Mouse (Mus musculus) kidney, adult 2 months (tissue): ENCODE results near the gene Ift122. TPM values are rescaled to one million over a fixed set of nuclear protein-coding genes. Genes with fewer than 3 reads are reported as not detected.
A peak's percentile ranks its signal among the peaks of the same experiment; 100 is the strongest.

Experiments
- DNase-seq: peaks from one replicate; pipeline ENCODE4 v3.0.0; 2021
- H3K27ac ChIP-seq: fragments of 200-500 bp; 2 replicates; pipeline ENCODE4 v1.5.1; 2012; ENCODE audit warnings: low read depth, low read length, control low read depth, inconsistent platforms; ENCODE audit not compliant: insufficient read depth
- H3K27me3 ChIP-seq: fragments of 200-500 bp; replicated peaks from 2 replicates; pipeline ENCODE4 v1.6.1; 2012; ENCODE audit warnings: mild to moderate bottlenecking, moderate library complexity, low read length, inconsistent platforms; ENCODE audit not compliant: control insufficient read depth, insufficient read depth
- H3K36me3 ChIP-seq: fragments of 200-500 bp; 2 replicates; pipeline ENCODE4 v1.6.1; 2012; ENCODE audit warnings: mild to moderate bottlenecking, moderate library complexity, low read length, inconsistent platforms; ENCODE audit not compliant: control insufficient read depth, insufficient read depth
- H3K4me1 ChIP-seq: fragments of 200-500 bp; 2 replicates; pipeline ENCODE4 v1.6.1; 2011; ENCODE audit warnings: low read length; ENCODE audit not compliant: control insufficient read depth, insufficient read depth
- H3K4me3 ChIP-seq: fragments of 200-500 bp; 2 replicates; pipeline ENCODE4 v1.5.1; 2011; ENCODE audit warnings: mild to moderate bottlenecking, low read depth, low read length, control low read depth; ENCODE audit not compliant: insufficient read depth
- CTCF ChIP-seq: fragments of 200-500 bp; conservative IDR thresholded peaks from 2 replicates; pipeline ENCODE4 v1.5.1; 2011; ENCODE audit warnings: low read depth, mild to moderate bottlenecking, control low read depth, low read length, moderate library complexity, mixed read lengths; ENCODE audit not compliant: insufficient read depth, insufficient read length
- POLR2A ChIP-seq: fragments of 200-500 bp; IDR thresholded peaks from one replicate; pipeline ENCODE4 v1.6.1; 2011; ENCODE audit warnings: low read depth, low read length, control low read depth
- WGBS: fragments of 180-500 bp; shearing (Covaris S2); methylation state at CpG from one replicate; pipeline ENCODE4 v1.1.7; 2018; 5-methylcytosine and 5-hydroxymethylcytosine counted together
- polyA plus RNA-seq: library from polyadenylated mRNA; depleted of rRNA; stranded (reverse); fragments of >200 nt; gene quantifications from 2 replicates; pipeline ENCODE4 v1.2.3, GENCODE M21; 2012

Gene Ift122
- polyA plus RNA-seq, 1 experiment, result 29.2 TPM

DNA sequence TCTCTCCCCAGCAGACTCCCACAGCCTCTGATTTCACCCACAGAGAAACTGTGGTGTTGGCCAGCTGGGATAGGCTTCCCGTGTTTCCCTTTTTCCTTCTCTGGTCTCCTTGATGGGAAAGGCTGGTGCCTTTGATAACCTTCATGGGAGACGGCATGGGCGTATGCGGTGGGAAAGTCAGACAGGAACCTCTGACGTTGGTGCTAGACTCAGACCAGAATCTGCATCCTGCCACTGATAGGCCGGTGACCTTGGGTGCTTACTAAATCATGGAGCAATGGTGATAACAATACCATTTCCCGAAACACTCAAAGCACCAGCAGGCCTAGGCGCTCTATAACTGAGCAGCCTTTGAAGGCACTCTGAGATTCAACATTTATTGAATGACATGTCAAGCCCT is 27.5 kb downstream of the Ift122 start:
- Histone ChIP-seq H3K36me3 (no peaks in the 10 kb centered on the region; the same call in 1 of the 2 replicates), H3K27me3 (no peaks in the 10 kb centered on the region), H3K4me1 (0 out of 2 replicates have a peak, but pooled peaks cover 3% of the 10 kb centered on the region), H3K4me3 (no peak overlapping the region), H3K27ac (peak overlapping the region; percentile 20)
- TF ChIP-seq POLR2A (no peak), CTCF (no peak)
- 84% methylated on average over 8 of the region's 8 CpGs for WGBS
- DNase-seq, result peak; percentile 71

DNA sequence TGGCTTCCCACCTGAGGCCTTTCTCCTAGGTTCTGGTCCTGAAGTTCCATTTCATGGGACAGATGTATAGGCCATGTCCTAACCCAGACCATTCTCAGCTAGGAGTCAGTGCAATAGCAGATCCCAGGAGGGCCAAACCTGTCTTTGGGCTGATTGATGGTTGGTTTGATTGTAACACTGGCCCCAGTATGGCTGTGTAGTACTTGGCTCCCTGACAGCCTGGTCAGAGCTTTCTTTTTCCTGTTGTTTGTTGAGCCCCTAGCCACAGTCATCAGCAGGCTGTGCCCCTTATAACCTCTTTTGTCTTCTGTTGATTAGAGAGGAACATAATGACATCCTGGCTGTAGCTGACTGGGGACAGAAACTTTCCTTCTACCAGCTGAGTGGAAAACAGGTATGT is 30.7 kb downstream of the Ift122 start:
- H3K27me3 ChIP-seq, result no peaks in the 10 kb centered on the region
- no peak overlapping the region for H3K27ac ChIP-seq
- H3K36me3 ChIP-seq, result peaks cover 4% of the 10 kb centered on the region; the same call in 1 of the 2 replicates
- TF ChIP-seq POLR2A, result no peak
- H3K4me1 ChIP-seq, result 0 out of 2 replicates have a peak, but pooled peaks cover 3% of the 10 kb centered on the region
- DNase-seq, result peak; percentile 54
- H3K4me3 ChIP-seq, result no peak overlapping the region

DNA sequence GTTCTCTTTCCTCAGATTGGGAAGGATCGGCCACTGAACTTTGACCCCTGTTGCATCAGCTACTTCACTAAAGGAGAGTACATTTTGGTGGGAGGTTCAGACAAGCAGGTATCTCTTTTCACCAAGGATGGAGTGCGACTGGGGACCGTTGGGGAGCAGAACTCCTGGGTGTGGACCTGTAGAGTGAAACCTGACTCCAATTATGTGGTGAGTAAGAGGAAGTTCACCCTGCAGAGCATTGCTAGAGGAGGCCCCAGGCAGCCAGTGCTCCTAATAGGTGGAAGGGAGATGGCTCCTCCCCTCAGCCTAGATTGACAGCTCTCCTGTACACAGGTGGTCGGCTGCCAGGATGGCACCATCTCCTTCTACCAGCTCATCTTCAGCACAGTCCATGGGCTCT is 33.6 kb downstream of the Ift122 start:
- Histone ChIP-seq H3K4me1 (no peaks in the 10 kb centered on the region), H3K4me3 (no peak overlapping the region), H3K27ac (no peak overlapping the region), H3K27me3 (no peaks in the 10 kb centered on the region), H3K36me3 (peaks cover 5% of the 10 kb centered on the region; the same call in 1 of the 2 replicates)
- WGBS, result 53% methylated on average over 4 of the region's 4 CpGs
- no peak for DNase-seq
- no peak for TF ChIP-seq POLR2A
- no peak for TF ChIP-seq CTCF

DNA sequence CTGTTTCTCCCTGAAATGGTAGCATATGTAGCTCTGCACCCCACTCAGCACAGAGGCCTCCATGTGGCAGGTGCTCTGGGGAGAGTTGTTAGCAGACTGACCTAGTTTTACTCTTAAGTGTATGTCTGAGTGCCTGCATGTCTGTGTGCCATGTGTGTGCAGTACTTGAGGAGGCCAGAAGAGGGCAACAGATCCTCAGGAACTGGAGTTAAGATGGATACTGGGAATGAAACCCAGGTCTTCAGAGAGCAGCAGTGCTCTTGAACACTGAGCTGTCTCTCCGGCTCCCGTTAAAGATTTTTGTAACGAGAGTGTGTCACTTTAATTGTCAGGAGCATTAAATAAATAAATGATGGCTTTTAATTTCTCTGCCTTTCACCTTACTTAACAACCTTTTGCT is 35.0 kb downstream of the Ift122 start:
- Histone ChIP-seq H3K36me3 (peaks cover 5% of the 10 kb centered on the region; the same call in 1 of the 2 replicates), H3K27ac (no peak overlapping the region), H3K4me1 (no peaks in the 10 kb centered on the region), H3K4me3 (no peak overlapping the region), H3K27me3 (no peaks in the 10 kb centered on the region)
- DNase-seq, result no peak
- 94% methylated on average over 3 of the region's 3 CpGs for WGBS
- TF ChIP-seq CTCF, result peak; percentile 60
- no peak for TF ChIP-seq POLR2A

DNA sequence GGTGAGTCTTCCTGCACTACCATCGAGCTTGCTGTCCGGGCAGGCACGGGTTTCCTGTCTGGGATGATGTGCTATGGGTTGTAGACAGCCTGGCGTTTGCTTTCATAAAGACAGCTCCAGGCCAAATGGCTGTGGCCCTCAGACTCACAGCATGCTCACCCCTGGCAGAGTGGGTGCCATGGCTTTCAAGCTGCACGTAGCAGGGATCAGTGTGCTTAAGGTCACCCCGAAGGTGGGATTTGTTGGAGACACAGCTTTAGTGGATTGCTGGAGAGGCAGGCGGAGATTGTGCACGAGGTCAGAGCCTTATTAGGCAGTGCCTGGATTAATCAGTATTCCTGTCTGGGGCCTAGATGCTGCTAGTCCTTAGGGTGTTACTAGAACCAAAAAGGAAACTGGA is 37.3 kb downstream of the Ift122 start:
- peaks cover 5% of the 10 kb centered on the region; the same call in 1 of the 2 replicates for H3K36me3 ChIP-seq
- DNase-seq, result no peak
- H3K4me3 ChIP-seq, result no peak overlapping the region
- no peaks in the 10 kb centered on the region for H3K4me1 ChIP-seq
- TF ChIP-seq POLR2A (no peak), CTCF (no peak)
- no peaks in the 10 kb centered on the region for H3K27me3 ChIP-seq
- WGBS, result 85% methylated on average over 8 of the region's 8 CpGs
- H3K27ac ChIP-seq, result no peak overlapping the region

DNA sequence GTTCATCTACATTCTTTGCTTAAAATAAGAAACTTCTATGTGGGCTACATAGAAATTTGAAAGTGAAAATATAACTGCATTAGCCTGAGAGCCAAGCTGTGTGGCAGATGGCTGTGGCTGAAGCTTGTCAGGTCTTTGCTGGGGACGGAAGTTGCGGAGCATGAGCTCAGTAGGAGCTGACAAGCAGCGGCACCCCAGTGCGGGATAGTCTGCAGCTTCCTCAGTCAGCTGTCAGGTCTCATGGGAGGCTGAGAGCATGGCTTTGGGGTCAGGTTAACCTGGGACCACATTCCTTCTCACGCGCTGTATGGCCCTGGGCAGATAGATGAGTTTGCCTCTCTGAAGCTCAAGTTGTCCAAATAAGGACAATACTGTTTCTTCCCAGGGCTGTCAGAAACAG is 37.8 kb downstream of the Ift122 start:
- Histone ChIP-seq H3K4me1 (no peaks in the 10 kb centered on the region), H3K4me3 (no peak overlapping the region), H3K27me3 (no peaks in the 10 kb centered on the region), H3K27ac (no peak overlapping the region), H3K36me3 (peaks cover 5% of the 10 kb centered on the region; the same call in 1 of the 2 replicates)
- 69% methylated on average over 6 of the region's 6 CpGs for WGBS
- no peak for TF ChIP-seq CTCF
- TF ChIP-seq POLR2A, result no peak
- no peak for DNase-seq

DNA sequence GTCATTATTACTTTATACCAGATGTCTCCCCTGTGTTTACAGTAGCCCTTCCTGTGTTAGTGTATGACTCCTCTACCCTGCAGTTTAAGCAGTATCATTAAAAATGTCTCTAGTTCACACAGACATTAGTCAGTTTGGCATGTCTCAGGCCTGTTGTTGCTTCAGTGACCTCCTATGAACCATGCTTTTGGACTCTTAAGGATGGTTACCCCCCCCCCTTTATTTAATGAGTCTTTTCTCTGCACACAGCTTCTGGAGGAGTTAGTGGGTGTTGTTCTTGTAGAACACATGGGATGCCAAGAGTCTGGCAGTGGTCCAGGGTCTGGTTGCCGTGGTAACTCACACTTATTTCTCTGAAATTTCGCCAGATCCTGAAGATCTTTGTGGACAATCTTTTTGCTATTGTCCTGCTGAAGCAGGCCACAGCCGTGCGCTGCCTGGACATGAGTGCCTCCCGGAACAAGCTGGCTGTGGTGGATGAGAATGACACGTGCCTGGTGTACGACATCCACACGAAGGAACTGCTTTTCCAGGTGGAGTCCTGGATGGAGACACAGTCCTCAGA is 38.3 kb downstream of the Ift122 start:
- Histone ChIP-seq H3K4me1 (no peaks in the 10 kb centered on the region), H3K4me3 (no peak overlapping the region), H3K27ac (no peak overlapping the region), H3K27me3 (no peaks in the 10 kb centered on the region), H3K36me3 (peaks cover 5% of the 10 kb centered on the region; the same call in 1 of the 2 replicates)
- WGBS, result 64% methylated on average over 8 of the region's 8 CpGs
- DNase-seq, result peak; percentile 40
- no peak for TF ChIP-seq POLR2A
- TF ChIP-seq CTCF, result no peak

DNA sequence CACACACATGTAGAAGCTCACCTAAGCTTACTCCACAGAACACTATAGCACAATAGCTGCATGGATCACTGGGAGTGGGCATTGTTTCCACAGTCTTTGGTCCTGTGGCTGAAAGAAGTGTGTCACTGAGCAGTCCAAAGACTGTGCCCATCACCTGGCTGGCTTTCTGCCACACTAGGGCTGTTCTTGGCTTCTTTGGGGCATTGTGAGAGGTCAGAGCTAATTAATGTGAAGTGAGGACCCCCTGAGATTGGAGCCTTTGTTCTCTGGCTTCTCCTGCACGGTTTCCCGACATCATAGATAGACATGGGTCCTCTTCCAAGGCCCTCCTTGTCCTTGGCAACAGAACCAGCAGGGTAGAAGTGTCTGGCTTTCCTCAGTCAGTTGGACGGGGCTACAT is 39.1 kb downstream of the Ift122 start:
- no peak for DNase-seq
- 90% methylated on average over 3 of the region's 3 CpGs for WGBS

More for the DNA sequence above, 39.1 kb downstream of the Ift122 start:
- Histone ChIP-seq H3K36me3 (peaks cover 5% of the 10 kb centered on the region; the same call in 1 of the 2 replicates), H3K27ac (no peak overlapping the region), H3K27me3 (no peaks in the 10 kb centered on the region), H3K4me3 (no peak overlapping the region), H3K4me1 (no peaks in the 10 kb centered on the region)
- TF ChIP-seq POLR2A, result no peak
- no peak for TF ChIP-seq CTCF
